Mouse (Mus musculus) Patski (cell line): ENCODE data around the gene Inhbe. TPM values are rescaled to one million over a fixed set of nuclear protein-coding genes. Genes with fewer than 3 reads are reported as not detected.

Source experiments
- ATAC-seq: fragments of 100-300 bp; one replicate; pipeline ENCODE4 v1.8.0; 2021
- CTCF ChIA-PET: fragments of 350-600 bp; sonication (Branson Sonifier 250); formaldehyde crosslinking; loops from one replicate; lab custom pipeline; 2022; ENCODE audit warnings: inconsistent platforms; lab: Charles Lee
- POLR2A ChIA-PET: fragments of 350-600 bp; sonication (Branson Sonifier 250); formaldehyde crosslinking; loops from one replicate; lab custom pipeline; 2022; ENCODE audit warnings: antibody characterized with exemption, inconsistent platforms; lab: Charles Lee
- DNase-seq: peaks from one replicate; pipeline ENCODE4 v3.0.0-alpha.2; 2011; ENCODE audit warnings: low read depth, low spot score
- H3K27me3 ChIP-seq: fragments of 371-371 bp; one replicate; pipeline ENCODE4 v1.5.1; 2021
- CTCF ChIP-seq: fragments of 100-300 bp; IDR thresholded peaks from one replicate; pipeline ENCODE4 v1.5.1; 2021
- in situ Hi-C: fragments of 300-500 bp; cut with MboI; formaldehyde crosslinking; loops from 3 replicates; pipeline ENCODE4 v1.11.1; 2018; ENCODE audit warnings: low pct_unique_long_range_greater_than_20kb, mixed read lengths
- polyA plus RNA-seq: library from polyadenylated mRNA; unstranded; gene quantifications from one replicate; pipeline ENCODE4 v1.2.3, GENCODE M21; 2021

Inhbe gene
- 0.01 TPM for polyA plus RNA-seq

DNA sequence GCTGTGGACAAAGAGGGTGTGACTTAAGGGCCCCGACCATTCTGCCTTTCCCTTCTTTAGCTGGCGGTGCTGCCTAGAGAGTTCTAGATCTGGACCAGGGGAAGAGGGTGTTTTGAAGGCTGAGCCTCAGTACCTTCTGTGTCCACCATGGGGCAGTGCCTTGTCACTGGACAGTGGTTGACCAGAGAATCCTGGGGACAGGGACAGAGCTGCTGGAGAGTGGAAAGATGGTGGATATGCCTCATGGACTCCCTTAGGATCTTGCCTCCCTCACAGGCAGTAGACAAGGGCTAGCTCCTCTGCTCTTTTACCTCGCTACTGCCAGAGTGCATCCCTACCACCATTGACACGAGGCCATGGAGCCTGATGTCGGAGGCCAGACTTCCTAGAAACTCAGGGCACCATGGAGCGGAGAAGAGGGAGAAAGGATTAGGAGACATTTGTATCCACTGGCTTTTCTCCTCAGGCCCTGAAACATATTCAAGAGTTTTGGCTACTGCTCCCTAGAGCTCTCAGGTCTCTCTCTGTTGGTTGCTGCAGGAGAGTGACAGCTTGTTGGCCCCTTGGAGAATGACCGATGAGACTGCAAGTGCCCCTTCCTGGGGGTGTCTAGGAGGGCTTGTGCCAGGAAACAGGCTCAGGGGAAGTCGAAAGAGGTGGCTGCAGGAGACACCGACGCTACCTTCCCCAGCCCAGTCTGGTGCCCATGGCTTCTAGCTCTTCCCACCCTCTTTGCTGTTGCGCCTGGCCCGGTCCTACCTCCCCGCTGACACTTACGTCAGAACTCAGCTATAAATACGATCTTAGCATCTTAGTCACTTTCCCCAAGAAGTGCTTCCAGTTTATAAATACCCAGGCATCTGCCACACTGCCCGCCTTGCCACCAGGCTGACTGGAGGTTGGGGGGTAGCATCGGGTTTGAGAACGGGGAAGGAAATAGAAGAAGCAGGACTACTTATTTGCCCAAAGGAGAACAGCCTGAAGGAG is at the start of gene Inhbe:
Gene Inhbe, minus strand, starts transcription at position 503 of the 987 bp plus-strand sequence.
- in situ Hi-C loops: no loop called here
- ChIA-PET CTCF (interaction anchor here (1.0 kb wide), 1 partner anchor 12 kb away, joined by 3 read pairs; no protein-coding TSS in a partner anchor), POLR2A (no interaction called here)
- ATAC-seq: peak; percentile 41
- no peak for TF ChIP-seq CTCF
- H3K27me3 ChIP-seq: peaks cover 10% of the 10 kb centered on the region
- no peak for DNase-seq

DNA sequence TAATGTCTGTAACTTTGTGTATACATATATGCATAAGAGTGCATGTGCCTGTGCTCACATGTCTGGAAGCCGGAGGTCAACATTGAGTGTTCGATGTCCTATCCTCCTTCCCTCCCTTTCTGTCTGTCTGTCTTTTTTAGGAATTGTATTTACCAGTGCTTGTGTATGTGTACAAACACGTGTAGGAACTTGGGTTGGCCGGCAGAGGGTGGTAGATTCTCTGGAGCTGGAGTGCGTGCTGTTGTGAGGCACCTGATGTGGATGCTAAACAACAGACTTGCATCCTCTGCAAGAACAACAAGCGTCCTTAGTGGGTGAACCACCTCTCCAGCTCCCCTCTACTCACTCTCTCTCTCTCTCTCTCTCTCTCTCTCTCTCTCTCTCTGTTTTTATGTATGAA is 37.6 kb upstream of the Inhbe start:
- TF ChIP-seq CTCF: peak; percentile 41
- ChIA-PET POLR2A (no interaction called here), CTCF (no interaction called here)
- DNase-seq: no peak
- H3K27me3 ChIP-seq: no peaks in the 10 kb centered on the region
- no peak for ATAC-seq
- in situ Hi-C loops: no loop called here

DNA sequence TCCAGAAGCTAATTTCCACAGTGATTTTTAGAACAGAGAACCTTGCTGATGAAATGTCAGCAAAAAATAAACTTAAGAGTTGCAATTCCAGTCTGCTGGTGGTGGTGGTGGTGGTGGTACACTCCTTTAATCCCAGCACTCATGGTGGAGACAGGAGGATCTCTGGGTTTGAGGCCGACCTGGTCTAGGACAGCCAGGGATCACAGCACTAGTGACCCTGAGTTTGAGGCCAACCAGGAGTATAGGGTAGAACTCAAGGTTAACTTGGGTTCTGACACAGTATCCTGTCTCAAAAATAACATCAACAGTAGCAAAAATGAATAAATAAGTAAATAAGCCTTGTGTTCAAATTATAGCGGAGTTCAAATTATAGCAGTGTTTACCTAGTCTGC is 27.5 kb upstream of the Inhbe start:
- in situ Hi-C loops: no loop called here
- ChIA-PET POLR2A (interaction anchor here (0.7 kb wide), 1 partner anchor 44 kb away, joined by 5 read pairs; no protein-coding TSS in a partner anchor), CTCF (interaction anchor here (0.7 kb wide), 1 partner anchor 62 kb away, joined by 3 read pairs; no protein-coding TSS in a partner anchor)
- DNase-seq (no peak), ATAC-seq (no peak)
- no peaks in the 10 kb centered on the region for H3K27me3 ChIP-seq
- TF ChIP-seq CTCF: no peak

DNA sequence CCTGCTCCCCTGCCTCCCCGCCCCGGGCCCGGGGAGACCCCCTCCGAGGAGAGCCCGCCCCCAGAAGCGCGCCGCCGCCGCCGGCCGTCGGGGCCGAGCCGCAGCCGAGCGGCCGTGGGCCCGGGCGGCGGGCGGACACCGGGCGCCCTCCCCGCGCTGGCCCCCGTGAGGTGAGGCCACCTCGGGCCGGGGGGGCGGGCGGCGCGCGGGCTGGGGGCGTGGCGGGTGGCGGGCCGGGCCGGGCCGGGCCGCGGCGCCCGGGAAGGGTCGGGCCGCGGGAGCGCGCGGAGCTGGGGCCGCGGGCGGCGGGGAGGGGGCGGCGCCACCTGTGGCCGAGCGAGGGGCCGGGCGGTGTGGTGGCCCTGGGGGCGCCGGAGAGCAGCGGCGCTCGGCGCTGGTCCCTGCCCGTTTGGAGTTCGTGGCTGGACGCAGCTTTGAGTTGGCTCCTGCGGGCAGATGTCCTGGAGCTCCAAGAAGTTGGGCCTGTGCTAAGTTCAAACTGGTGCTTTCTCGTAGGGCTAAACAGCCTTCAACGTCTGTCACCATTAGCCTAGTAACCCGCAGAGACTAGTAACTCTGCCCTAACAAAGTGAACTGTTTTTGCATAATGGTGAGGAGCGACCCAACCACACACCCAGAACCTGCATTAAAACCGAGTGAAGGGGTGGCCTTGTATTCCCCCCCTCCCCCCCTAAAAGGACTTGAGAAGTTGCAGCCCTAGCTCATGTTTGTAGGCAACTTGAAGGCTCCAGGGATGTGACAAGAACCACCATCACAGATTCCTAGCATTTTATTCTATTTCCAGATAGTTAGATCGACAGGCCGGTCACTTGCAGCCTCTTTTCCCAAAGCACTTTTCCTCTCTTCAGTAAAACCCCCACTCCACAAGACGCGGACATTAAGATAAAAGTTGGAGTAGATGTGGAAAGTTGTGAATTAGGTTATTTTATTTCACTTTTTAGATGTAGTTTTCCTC is 26.8 kb upstream of the Inhbe start:
- no peaks in the 10 kb centered on the region for H3K27me3 ChIP-seq
- in situ Hi-C loops: no loop called here
- peak; percentile 37 for TF ChIP-seq CTCF
- ATAC-seq: peak; percentile 76
- CTCF ChIA-PET: interaction anchor here (0.7 to 1.2 kb wide), 2 partner anchors 42 to 61 kb away, joined by 3 read pairs; no protein-coding TSS in a partner anchor
- POLR2A ChIA-PET: no interaction called here
- DNase-seq: peak; percentile 20

DNA sequence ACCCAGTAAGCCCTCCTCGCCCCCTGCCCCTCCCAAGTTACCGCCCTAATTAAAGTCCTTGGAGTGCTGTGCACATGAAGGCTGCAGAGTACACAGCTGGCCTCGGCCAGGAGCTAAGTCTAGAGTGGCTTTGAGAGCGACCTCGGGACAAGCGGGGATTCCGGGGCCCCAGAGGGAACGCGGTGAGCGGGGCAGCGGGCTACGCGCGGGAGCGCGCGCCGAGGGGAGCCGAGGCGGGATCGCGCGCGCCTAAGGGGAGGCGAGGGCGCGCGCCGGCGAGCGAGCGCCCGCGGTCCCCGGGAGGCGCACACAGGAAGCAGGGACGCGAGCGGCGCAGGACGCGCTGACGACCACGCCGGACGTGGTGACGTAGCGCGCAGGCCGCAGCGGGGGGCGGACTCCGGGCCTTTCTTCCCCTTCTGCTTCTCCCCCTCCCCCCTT is 26.1 kb upstream of the Inhbe start, which contains the start of gene R3hdm2:
Gene R3hdm2, plus strand, starts transcription at position 77 of the 441 bp plus-strand sequence.
- ChIA-PET POLR2A (interaction anchor here (1.2 kb wide), 1 partner anchor 41 kb away, joined by 3 read pairs; no protein-coding TSS in a partner anchor), CTCF (interaction anchor here (1.2 kb wide), 1 partner anchor 41 kb away, joined by 3 read pairs; no protein-coding TSS in a partner anchor)
- no peak for TF ChIP-seq CTCF
- in situ Hi-C loops: no loop called here
- peak; percentile 84 for ATAC-seq
- peak; percentile 31 for DNase-seq
- no peaks in the 10 kb centered on the region for H3K27me3 ChIP-seq

DNA sequence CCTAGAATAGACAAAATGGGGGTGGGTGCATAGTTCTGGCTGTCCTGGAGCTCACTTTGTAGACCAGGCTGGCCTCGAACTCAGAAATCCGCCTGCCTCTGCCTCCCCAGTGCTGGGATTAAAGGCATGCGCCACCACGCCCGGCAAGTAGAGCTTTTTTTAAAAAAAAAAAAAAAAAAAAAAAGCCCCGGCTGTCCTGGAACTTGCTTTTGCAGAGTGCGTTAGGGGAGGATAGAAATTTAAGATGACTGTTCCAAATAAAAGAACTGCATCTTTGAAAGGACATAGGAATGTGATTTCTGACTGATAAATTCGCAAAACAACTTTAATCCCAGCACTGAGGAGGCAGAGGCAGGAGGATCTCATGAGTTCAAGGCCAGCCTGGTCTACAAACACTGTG is 25.4 kb upstream of the Inhbe start:
- DNase-seq (no peak), ATAC-seq (no peak)
- in situ Hi-C loops: no loop called here
- no peaks in the 10 kb centered on the region for H3K27me3 ChIP-seq
- ChIA-PET CTCF (interaction anchor here (1.2 kb wide), 1 partner anchor 41 kb away, joined by 3 read pairs; no protein-coding TSS in a partner anchor), POLR2A (interaction anchor here (1.2 kb wide), 1 partner anchor 41 kb away, joined by 3 read pairs; no protein-coding TSS in a partner anchor)
- no peak for TF ChIP-seq CTCF

DNA sequence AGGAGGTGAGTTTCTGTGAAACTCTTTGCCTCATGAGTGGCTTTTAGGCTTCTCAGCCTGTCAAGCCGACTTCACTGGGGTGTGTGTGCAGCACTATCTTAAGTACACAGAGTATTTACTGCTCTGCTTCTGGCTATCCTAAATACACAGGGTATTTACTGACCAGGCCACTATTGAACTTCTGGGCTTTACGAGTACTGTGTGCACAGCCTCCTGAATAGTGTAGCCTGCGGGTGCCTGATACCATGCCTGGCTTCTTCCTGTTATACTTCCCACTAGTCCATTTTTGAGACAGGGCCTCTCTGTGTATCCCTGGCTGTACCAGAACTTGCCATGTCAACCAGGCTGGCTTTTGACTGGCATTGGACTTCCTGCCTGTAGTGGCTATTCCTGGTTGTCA is 23.5 kb upstream of the Inhbe start:
- POLR2A ChIA-PET: no interaction called here
- DNase-seq: no peak
- in situ Hi-C loops: no loop called here
- TF ChIP-seq CTCF: no peak
- no peaks in the 10 kb centered on the region for H3K27me3 ChIP-seq
- no peak for ATAC-seq
- CTCF ChIA-PET: no interaction called here

DNA sequence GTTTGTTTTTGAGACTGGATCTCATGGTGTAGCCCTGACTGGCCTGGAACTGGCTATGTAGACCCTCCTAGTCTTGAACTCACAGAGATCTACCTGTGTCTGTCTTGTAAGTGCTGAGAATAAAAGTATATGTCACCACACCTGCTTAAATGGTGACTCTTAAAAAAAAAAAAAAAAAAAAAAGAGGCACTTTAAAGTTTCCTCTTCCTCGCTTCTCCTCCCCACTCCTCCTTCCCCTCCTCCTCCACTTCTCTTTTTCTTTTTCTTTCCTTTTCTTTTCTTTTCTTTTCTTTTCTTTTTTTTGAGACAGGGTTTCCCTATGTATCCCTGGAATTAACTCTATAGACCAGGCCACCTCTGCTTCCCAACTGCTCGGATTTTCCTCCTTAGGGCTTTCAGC is 16.8 kb upstream of the Inhbe start:
- in situ Hi-C loops: no loop called here
- H3K27me3 ChIP-seq: no peaks in the 10 kb centered on the region
- ATAC-seq (no peak), DNase-seq (no peak)
- POLR2A ChIA-PET: no interaction called here
- no peak for TF ChIP-seq CTCF
- CTCF ChIA-PET: no interaction called here

DNA sequence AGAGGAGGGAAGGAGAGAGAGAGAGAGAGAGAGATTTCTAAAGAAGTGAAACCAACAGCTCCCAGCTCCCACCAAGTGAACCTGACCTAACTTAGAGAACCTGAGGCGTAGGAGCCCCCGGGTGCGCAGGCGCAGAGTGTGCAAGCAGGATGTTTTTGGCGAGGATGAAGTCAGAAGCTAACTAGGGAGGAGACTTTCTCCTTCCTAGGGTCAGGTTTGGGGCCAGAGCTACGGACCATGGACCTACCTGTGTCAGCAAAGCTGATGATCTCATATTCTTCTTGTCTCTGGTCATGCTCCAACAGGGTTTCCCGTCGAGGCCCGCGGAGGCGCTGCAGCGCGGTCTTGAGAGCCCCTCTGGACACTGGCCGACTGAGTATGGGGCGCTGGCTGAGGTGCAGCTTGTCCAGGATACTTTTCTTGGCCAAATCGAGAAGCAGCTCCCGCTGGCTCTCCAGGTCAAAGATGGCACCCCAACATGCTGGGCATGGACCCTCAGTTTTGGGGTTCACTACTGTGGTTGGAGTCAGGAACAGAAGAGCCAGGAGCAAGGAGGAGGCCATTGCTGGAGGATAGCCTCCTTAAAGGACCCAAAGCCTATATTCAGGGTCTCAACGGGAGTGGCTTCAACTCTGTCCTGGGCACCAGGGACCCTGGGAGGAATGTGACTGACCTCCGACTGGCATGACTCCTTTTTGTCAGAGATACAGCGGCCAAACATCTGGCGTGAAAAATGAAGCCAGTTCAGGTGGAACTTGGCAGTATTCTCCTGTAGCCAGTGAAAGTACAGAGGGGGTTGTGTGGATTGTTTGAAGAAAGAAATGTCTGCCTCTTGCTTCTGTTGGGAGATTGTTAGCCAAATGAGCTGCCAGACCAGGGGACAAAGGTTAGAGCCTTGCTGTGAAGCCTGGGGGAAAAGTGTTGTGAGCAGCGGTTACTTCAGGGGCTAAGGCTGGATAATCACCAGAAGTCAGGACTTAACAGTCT is 15.9 kb upstream of the Inhbe start, which contains the start of gene Inhbc:
Gene Inhbc, minus strand, starts transcription at position 598 of the 987 bp plus-strand sequence.
- in situ Hi-C loops: no loop called here
- no peaks in the 10 kb centered on the region for H3K27me3 ChIP-seq
- TF ChIP-seq CTCF: no peak
- no peak for DNase-seq
- CTCF ChIA-PET: no interaction called here
- no peak for ATAC-seq
- POLR2A ChIA-PET: interaction anchor here (0.6 kb wide), 1 partner anchor 327 kb away, joined by 4 read pairs; no protein-coding TSS in a partner anchor
